Mouse (Mus musculus) neutrophil, adult 83 days (primary cell): ENCODE data around the gene Gm3893. TPM values are rescaled to one million over a fixed set of nuclear protein-coding genes. Genes with fewer than 3 reads are reported as not detected.

Experiments
- total RNA-seq, 2 experiments: library from RNA; stranded (reverse); gene quantifications; one replicate each; pipeline ENCODE4 v1.2.4; 2023

Gene Gm3893
- not detected for total RNA-seq

DNA sequence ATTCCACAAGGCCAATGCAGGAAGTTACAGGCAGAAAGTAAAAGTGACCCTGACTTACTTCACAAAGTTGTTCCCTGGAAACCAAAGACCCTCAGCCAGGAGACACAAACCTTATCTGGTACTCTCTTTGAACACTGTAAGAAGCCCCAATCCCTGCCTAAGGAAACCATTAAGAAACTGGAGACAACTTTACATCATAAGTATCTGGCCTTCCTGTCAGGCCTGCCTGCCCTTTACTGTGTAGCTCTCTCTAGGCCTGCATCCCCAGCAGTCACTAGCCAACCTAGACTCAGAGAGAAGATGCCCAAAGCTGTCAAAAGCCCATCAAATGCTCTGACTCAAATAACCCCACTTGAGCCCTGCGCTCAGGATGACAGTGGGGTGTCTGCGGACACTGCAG is at the start of gene Gm3893:
TSS of gene Gm3893 (plus strand) at position 301 of the 400 bp plus-strand sequence.

GRCm38 (mm10) chr4:42114517-42114916 is 23.5 kb downstream of the Gm3893 start, which contains the start of gene Gm13304:
Gene Gm13304 (plus strand): TSS chr4:42114817.

Other genes starting within 250 kb of the Gm3893 start
- not detected for gene Gm21541, start 187.6 kb upstream of the Gm3893 start, total RNA-seq
- 1 to 10 TPM; 1.8 to 3.3 TPM for gene Gm20878, start 149.6 kb upstream of the Gm3893 start, total RNA-seq
- gene Fam205a4, start 125.1 kb upstream of the Gm3893 start, total RNA-seq = under 1 TPM in 1 of 2 experiments, not detected in 1; 0.24 TPM
- not detected for gene Gm21093, start 56.5 kb upstream of the Gm3893 start, total RNA-seq
- not detected for gene Gm13304, start 23.6 kb downstream of the Gm3893 start, total RNA-seq
- gene Gm13306, start 62.2 kb downstream of the Gm3893 start, total RNA-seq = not detected
- gene Gm13305, start 77.4 kb downstream of the Gm3893 start, total RNA-seq = not detected
- not detected for gene Gm10600, start 149.4 kb downstream of the Gm3893 start, total RNA-seq
- gene Ccl21b, start 164.6 kb downstream of the Gm3893 start, total RNA-seq = not detected
- not detected for gene Gm21953, start 203.1 kb downstream of the Gm3893 start, total RNA-seq
- not detected for gene Fam205a3, start 227.1 kb downstream of the Gm3893 start, total RNA-seq